15 mouse cellular contexts compared by ENCODE assay signal in the genomic region with DNA sequence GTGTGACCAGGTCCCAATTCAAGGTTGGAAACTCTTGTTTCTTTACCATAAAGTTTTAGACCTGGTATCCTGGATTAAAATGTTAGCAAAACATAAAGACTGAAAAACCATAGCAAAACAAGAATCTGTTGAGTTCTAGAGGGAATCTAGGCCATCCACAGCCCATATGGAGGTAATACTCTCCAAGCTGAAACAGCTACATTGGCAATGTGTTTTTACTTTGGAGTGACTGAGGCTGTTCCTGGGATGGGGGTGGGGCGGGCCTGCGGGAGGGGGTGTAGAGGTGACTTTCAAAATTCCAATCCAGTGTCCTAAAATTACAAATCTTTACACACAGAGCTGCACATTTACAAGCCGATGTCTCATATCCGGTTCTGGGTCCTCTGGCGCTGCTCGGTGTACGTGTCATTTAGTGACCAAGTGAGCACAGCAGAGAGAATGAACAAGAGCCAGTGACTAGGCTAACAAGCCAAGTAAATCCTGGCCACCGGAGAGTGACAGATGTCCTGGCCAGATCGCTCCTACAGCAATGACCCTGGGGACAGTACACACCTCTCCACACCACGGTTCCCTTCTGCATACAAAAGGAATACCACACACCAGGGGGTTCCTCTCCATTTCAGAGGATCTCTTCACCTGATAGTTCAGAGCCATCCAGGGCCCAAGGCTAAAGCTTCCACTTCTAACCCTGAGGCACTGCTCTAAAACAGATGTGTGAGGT. TPM values are rescaled to one million over a fixed set of nuclear protein-coding genes. Genes with fewer than 3 reads are reported as not detected.
DNase-seq lines count a peak whose midpoint lies in the region; ATAC-seq and TF ChIP-seq lines count a peak whose summit lies in the region.
"Had no signal": no experiment of that assay in that cellular context is flagged by ENCODE, and none has a peak within 500 bp of the region (broad histone marks: within the 10 kb centered on the region; RNA-seq: fewer than 3 reads in every experiment).

No protein-coding gene starts in this region.

- H3K9me3 ChIP-seq in hindbrain, postnatal 0 days (ENCODE audit: low read length), result no peaks in the 10 kb centered on the region
- no peaks in the 10 kb centered on the region for H3K9me3 ChIP-seq in hindbrain, embryonic 12.5 days (replicated peaks)
- H3K9me3 ChIP-seq in limb, embryonic 13.5 days, result no peaks in the 10 kb centered on the region
- H3K9me3 ChIP-seq: hindbrain, embryonic 13.5 days had no signal

- WGBS in hindbrain, postnatal 0 days, result 57% methylated on average over 10 of the region's 10 CpGs
- WGBS in hindbrain, embryonic 12.5 days, result 61% methylated on average over 10 of the region's 10 CpGs
- WGBS in limb, embryonic 13.5 days, result 30% methylated on average over 10 of the region's 10 CpGs

- H3K36me3 ChIP-seq in hindbrain, postnatal 0 days (ENCODE audit: insufficient read depth, low read length), result no peaks in the 10 kb centered on the region
- no peaks in the 10 kb centered on the region for H3K36me3 ChIP-seq in hindbrain, embryonic 12.5 days
- no peaks in the 10 kb centered on the region for H3K36me3 ChIP-seq in limb, embryonic 13.5 days
- H3K36me3 ChIP-seq: hindbrain, embryonic 13.5 days had no signal

- no peak overlapping the region for H3K4me3 ChIP-seq in hindbrain, postnatal 0 days (ENCODE audit: low read length)
- H3K4me3 ChIP-seq in hindbrain, embryonic 12.5 days, result no peak overlapping the region
- H3K4me3 ChIP-seq in limb, embryonic 13.5 days, result no peak overlapping the region
- H3K4me3 ChIP-seq: hindbrain, embryonic 13.5 days; myocyte had no signal

- no peak for DNase-seq in hindbrain, postnatal 0 days (ENCODE audit: low spot score)
- peak; percentile 97 for DNase-seq in brain, adult 2 months (ENCODE audit: low read depth, low spot score)
- DNase-seq in cerebellum, postnatal 36 days, result peak; percentile 84 to 88
- DNase-seq in layer of hippocampus, postnatal 36 days, result no peak
- no peak for DNase-seq in Muller cell, postnatal 12 days (ENCODE audit: inconsistent ontology term)
- no peak for DNase-seq in c-Kit-positive CD71-positive TER-119-positive erythroid progenitor cells, embryonic 14.5 days (ENCODE audit: low spot score)
- DNase-seq: adrenal gland, postnatal 10 days; thymus, postnatal 4 days had no signal

- H3K27ac ChIP-seq in hindbrain, postnatal 0 days, result no peak overlapping the region
- no peak overlapping the region for H3K27ac ChIP-seq in hindbrain, embryonic 12.5 days
- peak overlapping the region; percentile 69 for H3K27ac ChIP-seq in limb, embryonic 13.5 days
- H3K27ac ChIP-seq: hindbrain, embryonic 13.5 days; macrophage had no signal

- no peaks in the 10 kb centered on the region for H3K27me3 ChIP-seq in hindbrain, postnatal 0 days (ENCODE audit: insufficient read depth, low read length)
- H3K27me3 ChIP-seq in hindbrain, embryonic 12.5 days, result no peaks in the 10 kb centered on the region
- H3K27me3 ChIP-seq in limb, embryonic 13.5 days, result peaks cover 14% of the 10 kb centered on the region
- H3K27me3 ChIP-seq: hindbrain, embryonic 13.5 days had no signal

- ATAC-seq in hindbrain, postnatal 0 days, result peak; percentile 27; the same call in 1 of the 2 replicates
- no peak for ATAC-seq in hindbrain, embryonic 12.5 days (ENCODE audit: low FRiP score)
- ATAC-seq in limb, embryonic 13.5 days (ENCODE audit: low FRiP score, low read depth), result peak; percentile 64
- ATAC-seq: forebrain, embryonic 14.5 days had no signal

- no peak overlapping the region for H3K4me2 ChIP-seq in hindbrain, postnatal 0 days (ENCODE audit: low read depth, low read length)
- no peak overlapping the region for H3K4me2 ChIP-seq in hindbrain, embryonic 12.5 days (replicated peaks)
- H3K4me2 ChIP-seq in limb, embryonic 13.5 days (replicated peaks), result no peak overlapping the region
- H3K4me2 ChIP-seq: heart, embryonic 11.5 days; hindbrain, embryonic 13.5 days had no signal

- no peak overlapping the region for H3K9ac ChIP-seq in hindbrain, postnatal 0 days (replicated peaks; ENCODE audit: low read length)
- no peak overlapping the region for H3K9ac ChIP-seq in hindbrain, embryonic 12.5 days
- H3K9ac ChIP-seq in limb, embryonic 13.5 days, result no peak overlapping the region
- H3K9ac ChIP-seq: hindbrain, embryonic 13.5 days had no signal

- no peak for TF ChIP-seq CTCF in hindbrain, postnatal 0 days (IDR thresholded peaks at IDR 0.05; ENCODE audit: low read depth)

- H3K4me1 ChIP-seq in hindbrain, postnatal 0 days (ENCODE audit: insufficient read depth, low read length), result peaks cover 7% of the 10 kb centered on the region; the same call in 1 of the 2 replicates
- H3K4me1 ChIP-seq in hindbrain, embryonic 12.5 days, result peaks cover 15% of the 10 kb centered on the region
- H3K4me1 ChIP-seq in limb, embryonic 13.5 days, result peaks cover 54% of the 10 kb centered on the region

RNA-seq across cellular contexts. Expression of a gene that starts 12.3 kb away (rescaled TPM):
- total RNA-seq in hindbrain, postnatal 0 days (2014; rRNA removed), result 53.7 and 54.1 TPM in 2 replicates
- polyA plus RNA-seq in hindbrain, postnatal 0 days (2015; fragmentation: Nextera tagmentation; extraction: Ambion mirVana), result 45.4 and 45.6 TPM in 2 replicates
- polyA plus RNA-seq in hindbrain, embryonic 12.5 days (2016; fragmentation: Nextera tagmentation; extraction: Ambion mirVana), result 60.1 and 65.1 TPM in 2 replicates
- 47.3 and 52.4 TPM in 2 replicates for polyA plus RNA-seq in limb, embryonic 13.5 days (2015; fragmentation: Nextera tagmentation; extraction: Ambion mirVana)
- 100 to 1,000 TPM; 103 to 110 TPM for total RNA-seq in layer of hippocampus, postnatal 36 days (2021)

RNA-seq across cellular contexts. Expression of a gene that starts 13.1 kb away (rescaled TPM):
- 33.9 and 35.5 TPM in 2 replicates for total RNA-seq in hindbrain, postnatal 0 days (2014; rRNA removed)
- 36.2 and 37.5 TPM in 2 replicates for polyA plus RNA-seq in hindbrain, postnatal 0 days (2015; fragmentation: Nextera tagmentation; extraction: Ambion mirVana)
- 53.3 and 54.0 TPM in 2 replicates for polyA plus RNA-seq in hindbrain, embryonic 12.5 days (2016; fragmentation: Nextera tagmentation; extraction: Ambion mirVana)
- 48.6 and 50.3 TPM in 2 replicates for polyA plus RNA-seq in limb, embryonic 13.5 days (2015; fragmentation: Nextera tagmentation; extraction: Ambion mirVana)
- 10 to 100 TPM; 20.2 to 24.1 TPM for total RNA-seq in layer of hippocampus, postnatal 36 days (2021)

Comparison
In these comparisons a context has a peak if more than half of its experiments do, and no peak if none do; other contexts are left out.
1. DNase-seq: peak in brain, adult 2 months (single experiment) and cerebellum, postnatal 36 days (2 of 2); none in hindbrain, postnatal 0 days (single experiment), layer of hippocampus, postnatal 36 days (0 of 2), Muller cell, postnatal 12 days (single experiment) and c-Kit-positive CD71-positive TER-119-positive erythroid progenitor cells, embryonic 14.5 days (single experiment).